Mouse (Mus musculus) adrenal gland, adult 10 weeks (tissue): Measurements from ENCODE around the gene Gm6899. TPM values are rescaled to one million over a fixed set of nuclear protein-coding genes. Genes with fewer than 3 reads are reported as not detected.

ENCODE experiments used
- polyA plus RNA-seq: library from polyadenylated mRNA; stranded (reverse); fragments of 350-450 nt; fragmentation: Illumina TruSeq; extraction: RNeasy Lipid Tissue Mini Kit (QIAGEN cat#74804); gene quantifications from one replicate; pipeline ENCODE4 v1.2.3, GENCODE M21; 2014; ENCODE audit warnings: low read depth, low replicate concordance

Gene Gm6899
- not detected for polyA plus RNA-seq

GRCm38 (mm10) chr11:26593061-26594059, at the start of gene Gm6899, which contains the start of gene Vrk2:
Gene Gm6899 (plus strand): TSS chr11:26593241.
Gene Vrk2 (minus strand): TSS chr11:26593999.

Other genes starting within 250 kb of the Gm6899 start
- 17.0 TPM for gene Fancl, start 207.1 kb upstream of the Gm6899 start, polyA plus RNA-seq
- gene Vrk2, start 758 bp downstream of the Gm6899 start, polyA plus RNA-seq, result 32.0 TPM